Mouse (Mus musculus): ENCODE results near the gene Dll1. TPM values are rescaled to one million over a fixed set of nuclear protein-coding genes. Genes with fewer than 3 reads are reported as not detected.

Gene Dll1
- polyA plus RNA-seq, 1 experiment from 2014 or later, result 53.3 TPM

- WGBS, result under 1% methylated on average over 31 of the region's 31 CpGs
- Histone ChIP-seq H3K9me3 (no peaks in the 10 kb centered on the region), H3K4me3 (peak within 1 kb of the TSS; percentile 68), H3K4me1 (peaks cover 35% of the 10 kb centered on the region), H3K27me3 (ENCODE audit: poor library complexity, severe bottlenecking) (peaks cover 14% of the 10 kb centered on the region), H3K36me3 (replicated peaks) (no peaks in the 10 kb centered on the region), H3K27ac (peak within 1 kb of the TSS; percentile 88)
- DNase-seq (ENCODE audit: extremely low spot score, low spot score), result peak; percentile 86
Measured at GRCm38 (mm10) chr17:15395997-15396675, 19.5 kb upstream of the Dll1 start, which contains the start of gene Fam120b. Gene Fam120b (plus strand): TSS chr17:15396202.

GRCm38 (mm10) chr17:15389356-15389755 is 12.7 kb upstream of the Dll1 start:
- Histone ChIP-seq H3K4me3 (no peak overlapping the region), H3K27ac (no peak overlapping the region), H3K27me3 (ENCODE audit: poor library complexity, severe bottlenecking) (peaks cover 5% of the 10 kb centered on the region), H3K36me3 (replicated peaks) (no peaks in the 10 kb centered on the region), H3K4me1 (no peaks in the 10 kb centered on the region), H3K9me3 (no peaks in the 10 kb centered on the region)
- WGBS, result 83% methylated on average over 8 of the region's 8 CpGs
- DNase-seq (ENCODE audit: extremely low spot score, low spot score), result no peak

- 76% methylated on average over 4 of the region's 4 CpGs for WGBS
- H3K4me1 ChIP-seq, result no peaks in the 10 kb centered on the region
- no peak overlapping the region for H3K27ac ChIP-seq
- DNase-seq (ENCODE audit: extremely low spot score, low spot score), result no peak
- peaks cover under 1% of the 10 kb centered on the region; the same call in 1 of the 2 replicates for H3K27me3 ChIP-seq (ENCODE audit: poor library complexity, severe bottlenecking)
- H3K9me3 ChIP-seq, result no peaks in the 10 kb centered on the region
- no peak overlapping the region for H3K4me3 ChIP-seq
- no peaks in the 10 kb centered on the region for H3K36me3 ChIP-seq (replicated peaks)
Measured at GRCm38 (mm10) chr17:15388892-15389291, 12.2 kb upstream of the Dll1 start.

- peaks cover 49% of the 10 kb centered on the region for H3K4me1 ChIP-seq
- 95% methylated on average over 5 of the region's 5 CpGs for WGBS
- no peaks in the 10 kb centered on the region for H3K9me3 ChIP-seq
- no peaks in the 10 kb centered on the region for H3K36me3 ChIP-seq (replicated peaks)
- no peak overlapping the region for H3K4me3 ChIP-seq
- H3K27ac ChIP-seq, result no peak overlapping the region; the same call in 1 of the 2 replicates
- peaks cover 51% of the 10 kb centered on the region for H3K27me3 ChIP-seq (ENCODE audit: poor library complexity, severe bottlenecking)
- DNase-seq (ENCODE audit: extremely low spot score, low spot score), result no peak
Measured at GRCm38 (mm10) chr17:15383360-15383759, 6.7 kb upstream of the Dll1 start.

- H3K27ac ChIP-seq, result peak overlapping the region; percentile 95
- H3K9me3 ChIP-seq, result no peaks in the 10 kb centered on the region
- H3K27me3 ChIP-seq (ENCODE audit: poor library complexity, severe bottlenecking), result peaks cover 63% of the 10 kb centered on the region
- peaks cover 62% of the 10 kb centered on the region for H3K4me1 ChIP-seq
- 16% methylated on average over 7 of the region's 7 CpGs for WGBS
- no peaks in the 10 kb centered on the region for H3K36me3 ChIP-seq (replicated peaks)
- DNase-seq (ENCODE audit: extremely low spot score, low spot score), result no peak
- peak overlapping the region; percentile 88 for H3K4me3 ChIP-seq
Measured at GRCm38 (mm10) chr17:15381869-15382660, 5.4 kb upstream of the Dll1 start.

- 1% methylated on average over 22 of the region's 22 CpGs for WGBS
- peak overlapping the region; percentile 95 for H3K27ac ChIP-seq
- peak overlapping the region; percentile 88 for H3K4me3 ChIP-seq
- peaks cover 71% of the 10 kb centered on the region for H3K27me3 ChIP-seq (ENCODE audit: poor library complexity, severe bottlenecking)
- H3K36me3 ChIP-seq (replicated peaks), result no peaks in the 10 kb centered on the region
- peak; percentile 72 for DNase-seq (ENCODE audit: extremely low spot score, low spot score)
- no peaks in the 10 kb centered on the region for H3K9me3 ChIP-seq
- H3K4me1 ChIP-seq, result peaks cover 69% of the 10 kb centered on the region
Measured at GRCm38 (mm10) chr17:15381092-15381860, 4.6 kb upstream of the Dll1 start.

GRCm38 (mm10) chr17:15380641-15381051 is 4.0 kb upstream of the Dll1 start:
- Histone ChIP-seq H3K9me3 (no peaks in the 10 kb centered on the region), H3K4me3 (peak overlapping the region; percentile 88), H3K36me3 (replicated peaks) (no peaks in the 10 kb centered on the region), H3K4me1 (peaks cover 76% of the 10 kb centered on the region), H3K27me3 (ENCODE audit: poor library complexity, severe bottlenecking) (peaks cover 77% of the 10 kb centered on the region), H3K27ac (peak overlapping the region; percentile 95)
- under 1% methylated on average over 27 of the region's 27 CpGs for WGBS
- DNase-seq (ENCODE audit: extremely low spot score, low spot score), result peak; percentile 83

GRCm38 (mm10) chr17:15379741-15380526 is 3.3 kb upstream of the Dll1 start:
- H3K4me1 ChIP-seq, result peaks cover 83% of the 10 kb centered on the region
- no peaks in the 10 kb centered on the region for H3K36me3 ChIP-seq (replicated peaks)
- no peaks in the 10 kb centered on the region for H3K9me3 ChIP-seq
- DNase-seq (ENCODE audit: extremely low spot score, low spot score), result no peak
- H3K4me3 ChIP-seq, result peak overlapping the region; percentile 88
- 8% methylated on average over 17 of the region's 17 CpGs for WGBS
- peaks cover 84% of the 10 kb centered on the region for H3K27me3 ChIP-seq (ENCODE audit: poor library complexity, severe bottlenecking)
- peak overlapping the region; percentile 95 for H3K27ac ChIP-seq

GRCm38 (mm10) chr17:15378413-15379109 is 1.9 kb upstream of the Dll1 start:
- no peaks in the 10 kb centered on the region for H3K9me3 ChIP-seq
- H3K27ac ChIP-seq, result peak overlapping the region; percentile 95
- peaks cover 98% of the 10 kb centered on the region for H3K27me3 ChIP-seq (ENCODE audit: poor library complexity, severe bottlenecking)
- peaks cover 97% of the 10 kb centered on the region for H3K4me1 ChIP-seq
- WGBS, result 4% methylated on average over 15 of the region's 15 CpGs
- peaks cover 3% of the 10 kb centered on the region for H3K36me3 ChIP-seq (replicated peaks)
- DNase-seq (ENCODE audit: extremely low spot score, low spot score), result no peak
- peak overlapping the region; percentile 88 for H3K4me3 ChIP-seq

- Histone ChIP-seq H3K4me1 (peaks cover 100% of the 10 kb centered on the region), H3K27ac (peak overlapping the region; percentile 95)
Measured at GRCm38 (mm10) chr17:15377901-15378300, 1.2 kb upstream of the Dll1 start.

GRCm38 (mm10) chr17:15375701-15376493 is 775 bp downstream of the Dll1 start:
- peak; percentile 88 for DNase-seq (ENCODE audit: extremely low spot score, low spot score)
- Histone ChIP-seq H3K36me3 (replicated peaks) (peaks cover 28% of the 10 kb centered on the region), H3K4me1 (peaks cover 98% of the 10 kb centered on the region), H3K4me3 (peak overlapping the region; percentile 88), H3K9me3 (no peaks in the 10 kb centered on the region), H3K27ac (peak overlapping the region; percentile 95), H3K27me3 (ENCODE audit: poor library complexity, severe bottlenecking) (peaks cover 83% of the 10 kb centered on the region)
- WGBS, result under 1% methylated on average over 69 of the region's 69 CpGs

More at GRCm38 (mm10) chr17:15377901-15378300, 1.2 kb upstream of the Dll1 start:
- no peak for DNase-seq (ENCODE audit: extremely low spot score, low spot score)
- peaks cover 10% of the 10 kb centered on the region for H3K36me3 ChIP-seq (replicated peaks)
- H3K4me3 ChIP-seq, result peak overlapping the region; percentile 88
- WGBS, result 0% methylated on average over 1 of the region's 1 CpGs
- H3K27me3 ChIP-seq (ENCODE audit: poor library complexity, severe bottlenecking), result peaks cover 99% of the 10 kb centered on the region
- H3K9me3 ChIP-seq, result no peaks in the 10 kb centered on the region

Measured in forebrain, embryonic 10.5 days (tissue).